Mouse (Mus musculus): ENCODE results near the gene Ssna1.

The Ssna1 gene

DNA sequence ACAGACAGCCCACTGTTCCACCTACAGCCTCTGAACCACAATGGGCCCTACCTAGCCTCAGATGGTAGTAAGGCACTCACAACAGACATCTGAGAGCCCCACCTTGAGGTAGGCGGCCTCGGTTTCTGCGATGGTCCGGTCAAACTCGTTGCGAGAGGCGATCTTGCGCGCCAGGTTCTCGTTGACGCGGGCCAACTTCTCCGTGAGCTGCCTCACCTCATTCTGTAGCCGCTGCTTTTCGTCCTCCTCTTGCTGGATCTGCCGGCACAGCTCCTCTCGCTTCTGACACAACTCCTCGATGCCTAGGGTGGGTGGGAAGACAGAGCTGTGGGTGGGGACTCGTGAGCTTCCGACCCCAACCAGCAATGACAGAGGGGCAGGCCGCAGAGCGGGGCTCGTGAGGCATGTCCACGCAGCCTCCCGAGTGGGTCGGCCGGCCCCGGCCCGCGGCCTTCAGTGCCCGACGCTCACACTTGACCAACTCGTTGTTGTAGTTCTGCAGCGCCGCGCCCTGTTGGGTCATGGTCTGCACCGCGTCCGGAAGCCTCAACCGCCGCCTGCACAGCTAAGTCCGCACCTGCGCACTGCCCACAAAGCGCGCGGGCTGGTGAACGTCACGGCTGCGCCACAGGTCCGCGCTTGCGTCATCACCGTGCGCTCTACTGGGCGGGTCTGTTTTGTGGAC lies at the start of gene Ssna1, which contains the start of gene Anapc2:
Ssna1 (minus strand) TSS at position 612 of the 685 bp plus-strand sequence.
Anapc2 (plus strand) TSS at position 652 of the 685 bp plus-strand sequence.
- in situ Hi-C loops (cut with MboI, MseI) = loop anchor here (5.0 to 25.0 kb wide), 2 partner anchors 60 to 885 kb away; partner anchors contain the start of gene Man1b1

DNA sequence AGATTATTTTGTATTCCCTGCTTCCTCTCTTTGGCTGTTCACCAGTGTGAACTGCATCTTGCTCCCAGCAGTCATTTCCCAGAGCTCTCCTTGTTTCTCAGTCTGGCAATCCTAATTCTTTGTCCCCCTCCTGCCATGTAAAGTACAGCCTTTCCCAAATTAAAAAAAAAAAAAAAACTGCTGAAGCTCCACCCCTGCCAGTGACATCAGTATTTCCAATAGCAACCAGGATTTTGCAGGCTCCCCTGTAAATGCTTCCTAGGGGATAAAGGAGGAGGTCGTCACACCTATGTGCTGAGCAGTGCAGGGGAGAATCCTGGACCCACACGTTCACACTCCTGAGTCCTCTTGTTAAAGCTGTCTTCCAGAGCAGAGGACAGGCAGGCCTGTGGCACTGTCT lies 47.8 kb upstream of the Ssna1 start:
- in situ Hi-C loops (cut with MboI, MseI) = no loop called here

DNA sequence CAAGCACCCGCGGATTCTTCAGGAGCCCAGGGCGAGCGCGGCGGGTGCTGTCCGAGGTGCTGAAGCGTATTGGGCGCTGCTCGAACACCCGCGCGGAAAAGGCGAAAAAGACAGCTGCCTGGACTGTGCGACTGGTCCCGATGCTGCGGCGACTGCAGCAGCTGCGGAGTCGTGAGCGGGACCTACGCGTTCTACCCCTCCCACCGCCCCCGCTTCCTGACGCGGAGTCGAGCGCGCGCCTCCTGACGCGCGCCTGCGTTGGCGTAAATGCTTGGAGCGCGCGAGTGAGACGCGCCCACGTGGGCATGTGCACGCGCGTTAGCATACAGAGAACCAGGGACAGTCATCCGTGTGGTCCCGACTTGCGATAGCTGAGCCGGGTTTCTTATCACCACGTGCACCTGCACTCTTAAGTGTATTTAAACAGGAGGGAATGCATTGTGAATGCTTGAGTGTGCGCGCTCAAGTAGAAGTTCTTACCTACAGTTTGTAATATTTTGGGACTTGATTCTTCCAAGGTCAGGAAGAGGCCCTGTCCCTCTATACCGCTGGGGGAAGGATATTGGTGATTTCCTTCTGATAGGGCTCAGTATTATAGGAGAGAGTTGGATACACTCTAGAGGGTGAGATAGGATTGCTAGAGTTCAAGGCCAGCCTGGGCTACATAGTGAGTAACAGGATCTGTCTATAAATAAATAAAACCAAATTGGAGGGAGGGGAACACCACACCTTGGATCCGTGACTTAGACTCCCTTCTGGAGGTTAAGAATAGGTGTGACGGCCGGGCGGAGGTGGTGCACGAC lies 46.9 kb upstream of the Ssna1 start, which contains the start of gene Grin1:
Grin1 (minus strand) TSS at position 217 of the 803 bp plus-strand sequence.
- in situ Hi-C loops (cut with MboI, MseI) = no loop called here

DNA sequence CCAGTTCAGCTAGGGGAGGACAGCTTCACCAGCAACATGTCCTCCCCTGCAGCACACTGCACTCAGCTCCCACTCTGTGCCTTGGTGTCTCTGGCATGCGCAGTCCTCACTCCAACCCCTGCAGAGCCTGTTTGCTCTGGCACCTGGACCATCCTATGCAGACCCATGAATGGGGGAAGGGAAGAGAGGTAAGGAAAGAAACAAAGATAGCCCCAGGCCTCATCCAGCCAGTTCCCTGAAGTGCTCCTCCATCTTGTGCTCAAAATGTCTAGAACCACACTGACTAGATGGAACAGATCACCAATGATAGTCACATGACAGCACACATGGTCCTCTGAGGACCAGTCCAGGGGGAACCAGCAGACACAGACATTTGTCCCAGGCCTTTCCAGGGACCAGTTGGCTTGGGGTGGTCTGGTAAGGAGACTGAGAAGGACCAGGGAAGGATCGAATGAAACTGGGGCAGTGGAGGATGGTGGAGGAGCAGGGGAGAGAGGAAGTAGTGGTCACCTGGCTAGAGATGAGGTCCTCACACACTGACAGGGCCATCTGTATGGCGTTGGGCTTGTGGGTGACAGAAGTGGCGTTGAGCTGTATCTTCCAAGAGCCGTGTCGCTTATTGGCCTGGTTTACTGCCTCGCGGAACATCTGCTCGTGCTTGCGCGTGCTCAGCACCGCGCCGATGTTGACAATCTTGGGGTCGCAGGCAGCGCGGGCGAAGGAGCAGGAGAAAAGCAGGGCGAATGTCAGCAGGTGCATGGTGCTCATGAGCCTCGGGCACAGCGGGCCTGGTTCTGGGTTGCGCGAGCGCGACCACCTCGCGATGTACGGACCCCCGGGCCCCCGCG lies 46.1 kb upstream of the Ssna1 start:
- in situ Hi-C loops (cut with MboI, MseI) = no loop called here

DNA sequence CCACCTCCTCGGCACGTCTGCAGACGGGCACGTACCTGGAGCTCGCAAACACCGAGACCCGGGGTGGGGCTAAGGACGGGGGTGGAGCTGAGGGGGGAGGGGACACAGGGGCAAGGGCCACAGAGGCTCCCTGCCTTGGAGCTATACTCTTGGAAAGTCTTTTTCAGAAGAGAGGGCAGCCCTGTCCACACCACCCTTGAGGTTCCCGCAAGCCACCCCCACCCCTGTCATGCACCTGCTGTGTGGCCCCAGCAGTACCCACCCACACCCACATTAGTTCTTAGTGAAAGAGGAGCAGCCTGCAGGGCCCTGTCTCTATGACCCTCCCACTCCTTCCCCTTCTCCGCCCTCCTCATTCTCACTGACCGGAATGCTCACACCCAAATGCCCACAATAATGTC lies 39.3 kb upstream of the Ssna1 start:
- in situ Hi-C loops (cut with MboI, MseI) = no loop called here

DNA sequence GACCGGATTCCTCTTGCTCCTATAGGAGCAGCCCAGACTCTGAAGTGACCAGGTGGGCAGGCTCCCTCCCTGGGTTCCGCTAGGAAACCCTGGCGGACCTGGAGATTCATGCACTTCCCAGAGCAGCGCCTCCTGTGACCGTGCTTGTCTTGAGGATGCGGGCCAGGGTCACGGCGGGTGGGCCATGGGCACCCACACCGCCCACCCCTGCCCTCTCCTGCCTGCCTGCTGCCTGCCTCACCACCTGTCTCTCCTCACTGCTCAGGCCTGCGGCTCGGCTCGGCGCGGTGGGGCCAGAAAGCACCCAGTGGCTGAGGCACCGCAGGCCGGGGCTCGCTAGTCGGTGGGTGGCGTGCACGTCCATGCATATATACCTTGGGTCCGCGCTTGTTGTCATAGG lies 38.7 kb upstream of the Ssna1 start:
- in situ Hi-C loops (cut with MboI, MseI) = no loop called here

DNA sequence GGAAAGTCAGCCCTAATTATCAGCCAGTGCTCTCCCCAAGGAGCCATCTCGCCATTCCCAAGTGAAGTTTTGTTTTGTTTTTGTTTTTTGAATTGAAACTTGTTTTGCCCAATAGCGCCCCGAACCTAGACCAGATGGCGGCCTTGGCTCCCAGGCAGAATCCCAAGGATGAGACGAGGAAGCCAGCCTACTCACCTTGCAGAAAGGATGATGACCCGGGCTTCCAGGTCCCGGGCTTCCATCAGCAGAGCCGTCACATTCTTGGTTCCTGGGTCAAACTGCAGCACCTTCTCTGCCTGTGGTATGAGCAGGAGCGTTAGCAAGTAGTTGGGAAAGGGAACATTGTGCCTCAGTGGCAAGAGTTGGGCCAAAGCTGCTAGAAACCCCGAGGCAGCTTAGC lies 37.9 kb upstream of the Ssna1 start:
- in situ Hi-C loops (cut with MboI, MseI) = no loop called here

DNA sequence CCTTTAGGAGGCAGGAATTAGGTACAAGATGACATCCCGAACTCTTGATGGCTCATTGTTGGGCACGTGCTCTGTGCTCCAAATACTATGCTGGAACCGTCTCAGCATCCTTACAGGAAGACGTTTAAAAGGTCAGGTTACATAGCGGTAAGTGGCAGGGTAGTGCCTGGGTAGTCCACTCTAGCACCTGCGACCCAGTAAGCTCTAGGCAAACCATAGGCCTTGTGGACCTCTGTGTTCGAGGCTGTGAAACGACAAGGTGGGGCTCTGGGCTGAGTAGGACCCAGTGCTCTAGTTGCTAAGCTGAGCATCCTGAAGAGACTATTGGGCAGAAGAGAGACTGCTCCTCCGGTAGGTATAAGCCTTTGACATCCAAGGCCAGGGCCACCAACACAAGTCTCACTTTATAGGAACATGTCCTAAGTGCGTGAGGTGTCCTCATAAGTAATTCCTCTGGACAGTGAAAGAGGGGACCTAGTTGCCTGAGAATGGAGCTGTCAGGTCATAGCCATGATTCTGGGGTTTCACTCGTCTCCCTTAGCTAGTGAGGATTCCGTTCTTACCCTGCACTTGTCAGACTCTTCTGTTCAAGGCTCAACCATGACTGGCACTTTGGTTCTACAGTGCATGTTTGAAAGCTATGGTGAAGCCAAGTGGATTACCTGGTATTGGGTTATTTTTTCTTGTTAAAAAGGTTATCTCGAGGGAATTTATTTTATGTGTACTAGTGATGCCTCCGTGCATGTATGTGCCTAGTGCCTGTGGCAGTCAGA lies 33.5 kb upstream of the Ssna1 start:
- in situ Hi-C loops (cut with MboI, MseI) = no loop called here

DNA sequence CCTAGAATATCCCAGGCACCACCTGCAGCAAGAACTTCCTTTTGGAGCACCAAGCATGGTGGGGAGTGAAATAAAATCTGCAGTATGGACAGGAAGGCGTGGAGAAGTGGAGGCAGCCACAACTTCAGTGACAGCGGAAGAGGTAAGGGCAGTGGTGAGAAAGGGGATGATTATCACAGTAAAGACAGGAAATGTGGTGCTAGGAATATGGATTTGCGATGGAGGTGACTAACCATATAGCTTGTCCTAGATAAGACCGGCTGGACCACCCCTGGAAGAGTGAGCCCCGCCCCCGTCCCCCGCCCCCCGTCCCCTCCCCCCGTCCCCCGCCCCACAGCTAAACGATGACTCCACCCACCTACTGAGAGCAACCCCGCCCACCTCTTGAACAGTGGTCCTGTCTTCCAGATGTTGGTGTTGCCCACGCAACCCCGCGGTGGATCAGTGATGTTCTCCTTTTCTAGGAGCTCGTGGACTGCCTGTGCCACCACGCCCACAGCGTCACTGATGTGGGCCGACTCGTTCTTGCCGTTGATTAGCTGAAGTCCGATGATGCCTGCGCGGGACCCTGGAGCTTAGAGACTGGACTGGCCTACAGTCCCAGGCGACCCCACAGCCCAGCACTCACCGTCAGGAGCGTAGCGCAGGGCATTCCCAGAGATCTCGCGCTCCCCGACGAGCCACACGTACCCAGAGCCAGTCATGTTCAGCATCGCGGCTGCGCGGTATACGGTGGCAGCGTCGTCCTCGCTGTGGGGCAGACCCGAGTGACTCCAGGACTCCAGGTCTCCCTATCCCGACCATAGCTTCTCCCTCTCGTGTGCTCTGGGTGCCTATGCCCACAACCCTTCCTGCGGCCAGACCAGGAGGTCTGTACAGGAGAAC lies 32.7 kb upstream of the Ssna1 start:
- in situ Hi-C loops (cut with MboI, MseI) = no loop called here

DNA sequence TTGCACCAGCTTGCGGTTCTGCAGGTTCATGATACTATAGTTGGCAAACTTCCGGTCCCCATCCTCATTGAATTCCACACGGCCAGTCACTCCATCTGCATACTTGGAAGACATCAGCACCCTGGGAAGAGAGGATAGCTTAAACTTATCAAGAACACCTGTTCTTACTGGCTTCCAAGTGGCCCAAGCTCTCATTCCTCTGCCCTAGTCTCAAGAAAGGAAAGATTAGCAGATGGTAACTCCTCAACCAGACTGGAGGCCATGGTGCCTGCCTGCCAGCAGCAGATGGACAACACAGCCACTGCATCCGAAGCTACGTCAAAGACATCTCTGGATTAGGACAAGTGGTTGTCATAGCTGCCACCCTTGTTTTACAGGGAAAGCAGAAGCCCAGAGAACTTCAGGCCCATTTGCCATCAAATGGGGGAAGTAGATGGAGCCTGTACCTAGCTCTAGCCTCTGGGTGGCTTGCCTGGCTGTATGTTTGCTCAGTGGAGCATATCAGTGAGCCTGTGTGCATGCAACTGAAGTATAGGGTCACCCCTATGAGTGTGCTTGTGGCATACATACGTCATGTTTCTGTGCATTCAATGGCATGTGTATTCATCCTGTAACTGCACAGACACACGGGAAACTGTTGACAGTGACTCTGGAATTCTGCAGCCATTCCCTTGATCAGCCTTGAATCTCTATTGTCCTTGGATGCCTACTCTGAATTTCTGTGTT lies 31.9 kb upstream of the Ssna1 start:
- in situ Hi-C loops (cut with MboI, MseI) = no loop called here

DNA sequence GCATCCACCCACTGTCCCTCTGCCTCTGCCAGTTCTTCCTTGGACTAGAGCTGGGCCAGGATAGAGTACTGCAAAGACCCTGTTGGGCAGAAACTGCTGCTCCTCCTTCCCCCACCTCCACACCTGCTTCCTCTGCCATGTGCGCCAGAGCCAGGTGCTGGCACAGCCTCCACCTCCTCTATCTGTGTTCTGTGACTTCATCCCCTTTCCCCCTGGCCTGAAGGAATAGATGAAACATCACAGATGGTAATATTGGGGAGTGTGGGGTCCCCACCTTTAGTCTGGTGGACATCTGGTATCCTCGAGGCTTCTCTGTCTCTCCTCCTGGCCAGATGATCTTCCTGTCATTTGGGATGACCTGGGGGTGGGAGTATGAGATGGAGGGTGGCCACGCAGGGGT lies 31.2 kb upstream of the Ssna1 start:
- in situ Hi-C loops (cut with MboI, MseI) = no loop called here

DNA sequence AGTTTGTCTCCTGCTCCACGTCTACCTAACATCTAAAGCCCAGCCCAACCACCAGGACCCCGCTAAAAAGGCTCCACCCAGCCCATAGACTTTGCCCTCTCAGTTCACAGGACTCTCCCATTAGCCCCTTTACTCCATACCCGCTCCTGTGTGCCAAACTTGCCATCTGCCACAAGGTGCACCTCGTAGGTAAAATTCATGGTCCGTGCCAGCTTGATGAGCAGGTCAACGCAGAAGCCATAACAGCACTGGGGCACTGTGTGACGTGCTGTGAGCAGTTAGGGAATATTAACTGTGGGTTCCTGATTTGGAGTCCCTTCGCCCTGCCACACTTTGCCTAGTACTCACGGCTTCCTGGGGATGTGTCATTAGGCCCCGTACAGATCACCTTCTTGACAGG lies 25.8 kb upstream of the Ssna1 start:
- in situ Hi-C loops (cut with MboI, MseI) = no loop called here

DNA sequence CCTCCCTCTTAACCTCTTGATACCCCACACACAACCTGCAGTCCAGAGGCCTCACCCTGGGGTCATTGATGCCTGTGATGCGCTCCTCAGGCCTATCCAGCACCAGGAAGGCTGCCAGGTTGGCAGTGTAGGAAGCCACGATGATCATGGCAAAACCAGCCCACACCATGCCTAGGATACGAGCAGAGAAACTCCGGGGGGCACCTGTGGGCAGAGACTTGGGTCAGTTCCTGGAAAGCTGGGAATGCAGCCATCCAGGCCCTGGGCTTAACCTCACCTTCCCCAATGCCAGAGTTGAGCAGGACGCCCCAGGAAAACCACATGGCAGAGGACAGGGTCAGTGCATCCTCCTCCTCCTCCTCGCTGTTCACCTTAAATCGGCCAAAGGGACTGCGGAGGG lies 24.9 kb upstream of the Ssna1 start:
- in situ Hi-C loops (cut with MboI, MseI) = no loop called here

DNA sequence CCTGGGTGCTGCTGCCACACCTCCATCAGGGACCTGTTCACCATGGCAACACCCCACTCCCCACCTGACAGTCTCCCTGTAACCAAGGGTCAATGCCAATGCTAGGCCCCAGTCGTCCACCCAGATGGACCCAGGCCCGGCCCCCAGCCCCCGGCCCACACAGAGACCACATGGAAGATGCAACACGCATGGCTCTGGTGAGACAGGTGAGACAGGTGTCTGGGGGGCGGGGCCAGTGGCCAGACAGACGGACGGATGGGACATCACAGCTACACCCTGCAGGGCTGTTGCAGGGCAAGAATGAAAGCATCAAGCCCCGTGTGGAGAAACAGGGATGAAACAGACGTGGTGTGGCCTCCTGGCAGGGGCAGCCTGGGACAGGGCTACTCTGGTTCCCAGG lies 21.5 kb upstream of the Ssna1 start:
- in situ Hi-C loops (cut with MboI, MseI) = no loop called here

DNA sequence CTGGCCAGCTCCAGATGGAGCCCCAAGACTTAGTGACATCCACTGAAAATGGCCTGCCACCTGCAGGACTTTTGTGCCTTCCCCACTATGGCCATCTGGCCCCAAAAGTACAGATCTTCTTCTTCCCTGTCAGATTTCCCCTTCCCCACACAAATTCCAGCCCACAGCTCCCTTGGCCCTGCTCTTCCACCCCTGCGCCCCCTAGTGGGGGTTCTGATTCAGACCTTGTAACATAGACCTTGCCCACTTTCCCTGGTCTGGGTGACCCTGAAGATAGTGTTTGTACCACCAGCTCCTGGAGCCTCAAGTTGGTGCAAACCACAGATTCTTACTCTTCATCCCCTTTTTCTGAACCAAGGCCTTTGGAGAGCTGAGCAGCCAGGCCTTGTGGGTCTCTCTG lies 20.6 kb upstream of the Ssna1 start:
- in situ Hi-C loops (cut with MboI, MseI) = no loop called here

DNA sequence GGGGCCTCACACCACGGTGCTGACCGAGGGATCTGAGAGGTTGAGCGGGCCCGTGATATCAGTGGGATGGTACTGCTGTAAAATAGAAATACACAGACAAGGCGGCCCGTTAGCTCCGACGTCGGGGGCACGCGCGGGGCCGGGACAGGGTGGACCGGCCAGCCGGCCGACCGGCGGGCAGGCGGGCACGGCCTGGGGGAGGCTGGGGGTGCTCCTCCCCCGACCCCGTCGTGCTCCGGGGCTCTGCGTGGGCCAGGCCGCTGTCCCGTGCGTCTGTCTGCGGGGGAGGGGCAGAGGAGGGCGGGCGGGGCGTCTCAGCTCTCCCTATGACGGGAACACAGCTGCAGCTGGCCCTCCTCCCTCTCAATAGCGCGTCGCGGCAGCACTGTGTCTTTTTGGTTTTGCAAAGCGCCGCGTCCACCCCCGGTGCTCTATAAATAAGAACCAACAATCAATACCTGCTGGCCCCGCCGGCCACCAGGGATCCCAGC lies 19.9 kb upstream of the Ssna1 start:
- in situ Hi-C loops (cut with MboI, MseI) = no loop called here

DNA sequence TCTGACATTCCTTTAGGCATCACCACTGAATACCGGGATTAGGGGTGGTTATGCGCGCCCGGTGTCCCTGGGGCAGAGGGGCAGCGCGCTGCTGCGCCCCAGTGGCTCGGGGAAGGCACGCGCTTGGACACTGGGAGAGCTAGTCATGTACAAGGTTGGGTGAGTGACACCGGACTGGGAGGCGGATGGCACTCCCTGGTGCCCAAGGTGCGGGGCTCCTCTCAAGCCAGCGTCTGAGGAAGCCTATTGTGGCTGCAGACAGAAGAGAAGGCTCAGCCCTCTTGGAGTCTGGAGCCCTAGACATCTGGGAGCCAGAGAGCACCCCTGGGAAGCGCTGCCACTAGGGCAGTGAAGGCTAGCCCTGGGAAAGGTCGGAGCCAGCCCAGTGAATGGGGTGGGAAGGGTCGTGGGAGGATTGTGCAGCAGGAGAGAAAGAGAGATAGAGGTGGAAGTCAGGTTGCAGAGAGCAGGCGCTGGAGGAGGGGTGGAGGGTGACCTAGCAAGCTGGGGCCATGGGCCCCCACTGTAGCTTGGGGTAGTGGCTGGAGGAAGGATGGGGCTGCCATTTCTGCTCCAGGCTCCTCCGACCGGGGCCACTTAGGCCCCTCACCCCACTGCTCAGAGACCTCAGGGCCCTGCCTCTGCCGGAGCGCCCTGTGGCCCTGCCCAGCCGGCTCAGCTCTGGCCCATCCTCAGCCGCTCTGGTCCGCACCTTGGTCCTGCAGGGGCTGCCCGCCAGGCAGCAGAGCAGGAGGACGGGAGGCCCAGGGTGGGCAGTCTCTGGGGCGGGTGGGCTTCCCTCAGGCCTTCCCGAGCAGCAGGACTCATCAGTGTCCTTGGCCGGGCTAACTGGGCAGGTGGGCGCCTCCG lies 19.2 kb upstream of the Ssna1 start:
- in situ Hi-C loops (cut with MboI, MseI) = no loop called here

DNA sequence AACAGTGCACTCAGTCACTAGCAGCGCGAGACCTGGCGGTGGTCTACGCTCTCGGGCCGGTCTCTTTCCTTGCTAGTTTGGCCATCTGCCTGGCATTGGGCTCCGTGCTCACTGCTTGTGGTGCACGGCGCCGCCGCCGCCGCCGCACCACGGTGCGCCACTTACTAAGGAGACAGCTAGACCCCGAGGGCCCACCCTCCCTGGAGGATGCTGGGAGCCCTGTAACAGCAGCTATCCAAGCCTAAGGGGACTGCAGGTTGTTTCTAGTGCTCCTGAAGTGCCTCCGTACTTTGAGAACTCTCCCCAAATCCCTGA lies 18.5 kb upstream of the Ssna1 start:
- in situ Hi-C loops (cut with MboI, MseI) = no loop called here
